Mouse (Mus musculus): ENCODE data around the gene Endog.
"Not testable (repeated sequence)": the region's sequence is repeated elsewhere in the genome, so short reads cannot be mapped to it uniquely, and the experiment has no call there.

Endog gene

GRCm38 (mm10) chr2:30171997-30172382 is 697 bp downstream of the Endog start:
- DNase-seq, result no peak

GRCm38 (mm10) chr2:30173541-30174240 is 2.4 kb downstream of the Endog start:
- DNase-seq, result peak in 1 of 2 experiments; percentile 21

GRCm38 (mm10) chr2:30175897-30176296 is 4.6 kb downstream of the Endog start:
- DNase-seq, result no peak

GRCm38 (mm10) chr2:30176561-30176960 is 5.3 kb downstream of the Endog start:
- peak in 1 of 2 experiments; percentile 19 for DNase-seq

- DNase-seq, result peak; percentile 91 to 96
Measured at GRCm38 (mm10) chr2:30177700-30178675, 6.7 kb downstream of the Endog start, which contains the start of gene Spout1. Spout1 (minus strand) TSS chr2:30178459.

GRCm38 (mm10) chr2:30178711-30179110 is 7.4 kb downstream of the Endog start:
- DNase-seq, result not testable (repeated sequence)

GRCm38 (mm10) chr2:30182424-30182823 is 11.1 kb downstream of the Endog start:
- no peak for DNase-seq

- DNase-seq, result no peak
Measured at GRCm38 (mm10) chr2:30183721-30184120, 12.4 kb downstream of the Endog start.

- no peak for DNase-seq
Measured at GRCm38 (mm10) chr2:30185276-30185675, 14.0 kb downstream of the Endog start.

GRCm38 (mm10) chr2:30185681-30186080 is 14.4 kb downstream of the Endog start:
- no peak for DNase-seq

- no peak for DNase-seq
Measured at GRCm38 (mm10) chr2:30191790-30192580, 20.7 kb downstream of the Endog start.

- DNase-seq, result no peak
Measured at GRCm38 (mm10) chr2:30194656-30195055, 23.4 kb downstream of the Endog start.

GRCm38 (mm10) chr2:30198021-30198420 is 26.7 kb downstream of the Endog start:
- DNase-seq, result no peak

- DNase-seq, result no peak
Measured at GRCm38 (mm10) chr2:30199984-30200383, 28.7 kb downstream of the Endog start.

- no peak for DNase-seq
Measured at GRCm38 (mm10) chr2:30200388-30200925, 29.2 kb downstream of the Endog start.

GRCm38 (mm10) chr2:30203439-30203838 is 32.1 kb downstream of the Endog start:
- peak; percentile 24 for DNase-seq

GRCm38 (mm10) chr2:30205255-30205628 is 33.9 kb downstream of the Endog start:
- peak in 1 of 2 experiments; percentile 32 for DNase-seq

- peak; percentile 92 to 94 for DNase-seq
Measured at GRCm38 (mm10) chr2:30205629-30206357, 34.5 kb downstream of the Endog start, which contains the start of gene Kyat1. Kyat1 (minus strand) TSS chr2:30205847.

- no peak for DNase-seq
Measured at GRCm38 (mm10) chr2:30207401-30207800, 36.1 kb downstream of the Endog start.

- no peak for DNase-seq
Measured at GRCm38 (mm10) chr2:30207886-30208285, 36.6 kb downstream of the Endog start.

GRCm38 (mm10) chr2:30211408-30212168 is 40.3 kb downstream of the Endog start:
- no peak for DNase-seq

Measured in cerebellum, postnatal 36 days (tissue).